Mouse (Mus musculus) midbrain, embryonic 16.5 days (tissue): ENCODE measurements at regions not wholly inside any gene's neighbourhood (a gene's known extent, or its start where the extent isn't known, plus 50 kb on each side); places are given as distances from the start of the nearest gene placed in this dataset.

Source experiments
- ATAC-seq: fragments of 200-750 bp; cut with Nextera tagmentation; 2 replicates; pipeline ENCODE4 v1.8.0; 2017; ENCODE audit warnings: moderate TSS enrichment
- H3K27ac ChIP-seq: fragments of 300-500 bp; sonication (generic); 2 replicates; pipeline ENCODE4 v1.5.1; 2014; ENCODE audit warnings: mild to moderate bottlenecking, low read length, mixed read lengths
- H3K27me3 ChIP-seq: fragments of 300-500 bp; sonication (generic); 2 replicates; pipeline ENCODE4 v1.6.1; 2014; ENCODE audit warnings: low read depth, low read length, mixed read lengths; ENCODE audit not compliant: control insufficient read depth, insufficient read depth
- H3K36me3 ChIP-seq: fragments of 300-500 bp; sonication (generic); 2 replicates; pipeline ENCODE4 v1.6.1; 2014; ENCODE audit warnings: mild to moderate bottlenecking, low read length, moderate library complexity, mixed read lengths; ENCODE audit not compliant: control insufficient read depth, insufficient read depth
- H3K4me1 ChIP-seq: fragments of 300-500 bp; sonication (generic); 2 replicates; pipeline ENCODE4 v1.6.1; 2014; ENCODE audit warnings: mild to moderate bottlenecking, low read length, mixed read lengths; ENCODE audit not compliant: control insufficient read depth, insufficient read depth
- H3K4me2 ChIP-seq: fragments of 300-500 bp; sonication (generic); 2 replicates; pipeline ENCODE4 v1.6.1; 2014; ENCODE audit warnings: mild to moderate bottlenecking, low read length, mixed read lengths
- H3K4me3 ChIP-seq: fragments of 300-500 bp; sonication (generic); 2 replicates; pipeline ENCODE4 v1.5.1; 2014; ENCODE audit warnings: low read depth, mild to moderate bottlenecking, low read length, moderate library complexity, mixed read lengths
- H3K9ac ChIP-seq: fragments of 300-500 bp; sonication (generic); 2 replicates; pipeline ENCODE4 v1.6.1; 2014; ENCODE audit warnings: low read depth, low read length, mixed read lengths
- H3K9me3 ChIP-seq: fragments of 300-500 bp; sonication (generic); replicated peaks from 2 replicates; pipeline ENCODE4 v1.6.1; 2014; ENCODE audit warnings: mild to moderate bottlenecking, low read length, mixed read lengths; ENCODE audit not compliant: control insufficient read depth, poor library complexity, severe bottlenecking
- WGBS: fragments of 180-500 bp; shearing (Covaris S2); extraction: QIAGEN DNeasy Blood & Tissue Kit; methylation state at CpG from one replicate; pipeline ENCODE4 v1.1.7; 2014; 5-methylcytosine and 5-hydroxymethylcytosine counted together

DNA sequence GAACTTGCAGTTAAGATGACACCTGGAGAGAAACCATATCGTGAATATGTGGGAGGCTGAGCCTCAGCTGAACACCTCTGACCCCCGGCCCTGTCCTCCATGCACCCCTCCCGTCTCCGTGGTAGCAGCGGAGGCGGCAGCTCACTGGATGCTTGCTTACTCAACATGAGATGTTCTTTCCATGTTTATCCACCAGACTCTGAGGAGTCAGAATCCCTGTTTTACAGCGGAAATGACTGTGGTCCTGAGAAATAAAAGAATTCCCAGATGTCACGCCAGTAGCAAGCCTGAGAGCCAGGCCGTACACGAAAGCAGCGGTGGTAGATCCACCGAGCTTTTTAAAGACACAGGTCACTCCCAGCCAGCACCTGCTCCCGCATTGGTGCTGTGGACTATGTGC lies 462.4 kb upstream of the Tbx3 start:
- H3K4me2 ChIP-seq, result no peak overlapping the region
- no peak for ATAC-seq
- H3K9ac ChIP-seq, result no peak overlapping the region
- 81% methylated on average over 13 of the region's 13 CpGs for WGBS
- H3K9me3 ChIP-seq, result peaks cover 8% of the 10 kb centered on the region
- H3K27ac ChIP-seq, result no peak overlapping the region
- H3K4me1 ChIP-seq, result no peaks in the 10 kb centered on the region
- no peak overlapping the region for H3K4me3 ChIP-seq
- no peaks in the 10 kb centered on the region for H3K27me3 ChIP-seq
- H3K36me3 ChIP-seq, result no peaks in the 10 kb centered on the region

DNA sequence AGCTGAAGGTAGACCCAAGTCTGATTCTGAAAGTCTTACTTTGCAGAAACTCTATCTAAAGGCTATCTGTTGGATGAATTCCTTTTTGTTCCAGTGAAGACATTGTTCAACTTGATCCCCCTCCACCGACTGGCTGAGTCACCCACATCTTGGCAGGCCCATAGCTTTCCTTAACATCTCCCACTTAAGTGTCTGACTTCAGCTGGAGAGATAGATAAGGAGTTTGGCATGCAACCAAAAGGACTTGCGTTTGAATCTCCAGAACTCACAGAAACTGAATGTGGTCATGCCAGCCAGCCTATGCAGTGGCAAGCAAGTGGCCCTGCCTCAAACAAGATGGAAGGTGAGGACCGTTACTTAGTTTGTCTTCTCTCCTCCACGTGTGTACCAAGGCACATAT lies 457.3 kb upstream of the Tbx3 start:
- Histone ChIP-seq H3K36me3 (no peaks in the 10 kb centered on the region), H3K4me1 (no peaks in the 10 kb centered on the region), H3K4me2 (no peak overlapping the region), H3K9me3 (peaks cover 8% of the 10 kb centered on the region), H3K9ac (no peak overlapping the region), H3K27me3 (no peaks in the 10 kb centered on the region), H3K27ac (no peak overlapping the region), H3K4me3 (no peak overlapping the region)
- 78% methylated on average over 4 of the region's 4 CpGs for WGBS
- ATAC-seq, result no peak

DNA sequence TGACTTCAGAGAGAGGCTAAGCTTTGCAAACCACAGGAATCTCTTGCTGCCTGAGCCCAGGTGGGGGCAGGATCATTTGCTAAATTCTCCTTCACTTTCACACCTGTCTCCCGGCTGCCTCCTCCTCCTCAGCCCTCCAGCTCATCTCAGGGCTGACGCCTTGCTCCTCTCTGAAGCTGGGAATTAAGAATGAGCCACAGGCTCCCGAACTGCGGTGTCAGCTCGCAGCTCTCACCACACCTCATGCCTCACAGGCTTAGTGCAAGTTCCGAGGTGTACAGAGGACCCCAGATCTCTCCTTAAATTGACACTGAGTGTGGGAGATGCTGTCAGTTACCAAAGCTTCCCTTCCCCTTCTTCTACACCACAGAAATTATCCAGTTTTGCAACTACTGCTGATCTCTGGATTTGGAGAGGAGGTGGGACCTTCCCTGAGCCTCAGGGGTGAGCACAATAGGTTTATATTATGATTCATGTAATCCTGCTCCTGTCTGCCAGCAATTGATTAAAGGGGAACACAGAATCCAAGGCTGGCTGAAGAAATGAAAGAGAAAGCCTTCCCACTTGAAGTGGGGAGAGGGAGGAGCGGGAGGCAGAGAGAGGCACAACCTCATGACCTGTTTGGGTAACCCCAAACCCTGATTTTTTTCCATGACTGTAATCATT lies 456.6 kb upstream of the Tbx3 start:
- H3K9me3 ChIP-seq, result peaks cover 8% of the 10 kb centered on the region
- no peaks in the 10 kb centered on the region for H3K36me3 ChIP-seq
- H3K27me3 ChIP-seq, result no peaks in the 10 kb centered on the region
- H3K27ac ChIP-seq, result no peak overlapping the region
- H3K4me2 ChIP-seq, result no peak overlapping the region
- no peak for ATAC-seq
- H3K4me3 ChIP-seq, result no peak overlapping the region
- no peak overlapping the region for H3K9ac ChIP-seq
- WGBS, result 67% methylated on average over 7 of the region's 7 CpGs
- H3K4me1 ChIP-seq, result no peaks in the 10 kb centered on the region

DNA sequence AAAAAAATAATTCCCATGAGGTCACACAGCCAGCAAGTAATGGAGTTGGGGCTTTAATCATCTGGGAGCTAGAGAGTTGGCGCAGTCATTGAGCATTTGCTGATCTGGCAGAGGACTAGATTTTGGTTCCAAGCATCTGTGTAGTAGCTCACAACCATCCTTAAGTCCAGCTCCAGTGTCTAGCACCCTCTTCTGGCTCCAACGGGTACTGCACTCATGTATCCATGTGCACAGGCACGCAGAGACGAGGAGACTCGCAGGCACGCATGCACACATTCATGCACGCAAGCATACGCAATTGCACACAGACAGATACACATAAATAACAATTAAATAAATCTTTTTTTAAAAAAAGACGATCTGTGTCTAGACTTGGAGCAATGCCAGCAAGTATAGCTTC lies 455.5 kb upstream of the Tbx3 start:
- peaks cover 2% of the 10 kb centered on the region; the same call in 1 of the 2 replicates for H3K9me3 ChIP-seq
- H3K36me3 ChIP-seq, result no peaks in the 10 kb centered on the region
- no peak overlapping the region for H3K27ac ChIP-seq
- ATAC-seq, result no peak
- H3K9ac ChIP-seq, result no peak overlapping the region
- no peak overlapping the region for H3K4me3 ChIP-seq
- no peaks in the 10 kb centered on the region for H3K27me3 ChIP-seq
- WGBS, result 92% methylated on average over 9 of the region's 9 CpGs
- H3K4me1 ChIP-seq, result no peaks in the 10 kb centered on the region
- no peak overlapping the region for H3K4me2 ChIP-seq

DNA sequence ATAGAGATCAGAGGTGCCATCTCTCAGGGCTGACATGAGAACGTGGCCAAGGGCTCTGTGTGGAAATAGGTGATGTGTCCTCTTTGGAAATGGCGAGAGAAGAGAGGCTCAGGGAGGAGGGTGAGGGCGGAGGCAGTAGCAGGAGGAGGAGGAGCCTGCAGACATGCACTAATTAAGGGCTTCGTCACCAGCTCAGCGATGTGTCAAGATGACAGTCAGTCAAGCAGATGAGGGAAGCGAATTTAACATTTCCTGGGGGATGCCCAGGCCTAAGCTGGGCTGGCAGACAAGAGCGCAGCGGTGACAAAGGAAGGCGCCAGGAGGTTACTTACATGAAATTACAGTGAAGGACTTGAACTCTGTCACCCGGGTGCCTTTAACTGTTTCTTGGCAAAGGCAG lies 455.1 kb upstream of the Tbx3 start:
- Histone ChIP-seq H3K27me3 (no peaks in the 10 kb centered on the region), H3K4me1 (no peaks in the 10 kb centered on the region), H3K4me2 (no peak overlapping the region), H3K36me3 (no peaks in the 10 kb centered on the region), H3K9me3 (no peaks in the 10 kb centered on the region; the same call in 1 of the 2 replicates), H3K4me3 (no peak overlapping the region), H3K27ac (no peak overlapping the region), H3K9ac (no peak overlapping the region)
- no peak for ATAC-seq
- WGBS, result 59% methylated on average over 10 of the region's 10 CpGs

DNA sequence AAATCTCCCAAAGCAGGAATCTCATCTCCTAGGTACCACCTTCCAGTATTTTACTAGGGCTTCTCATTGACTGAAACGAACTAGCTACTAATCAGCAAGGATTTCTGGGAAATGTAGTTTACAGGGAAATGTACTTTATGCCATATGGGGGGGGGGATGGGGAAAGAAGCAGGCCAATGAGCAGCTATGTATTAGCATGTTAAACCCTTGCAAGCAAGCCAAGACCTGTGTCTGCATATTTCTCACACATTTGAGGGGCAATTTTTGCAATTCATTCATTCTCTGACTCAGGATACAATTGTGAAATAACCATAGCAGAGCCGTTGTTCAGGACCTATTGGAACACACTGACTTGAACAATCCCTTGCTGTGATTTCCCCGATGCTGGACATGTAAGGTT lies 454.3 kb upstream of the Tbx3 start:
- H3K9ac ChIP-seq, result no peak overlapping the region
- ATAC-seq, result no peak
- 78% methylated on average over 3 of the region's 3 CpGs for WGBS
- H3K36me3 ChIP-seq, result no peaks in the 10 kb centered on the region
- H3K27ac ChIP-seq, result no peak overlapping the region
- H3K9me3 ChIP-seq, result no peaks in the 10 kb centered on the region
- no peak overlapping the region for H3K4me3 ChIP-seq
- H3K4me1 ChIP-seq, result no peaks in the 10 kb centered on the region
- no peak overlapping the region for H3K4me2 ChIP-seq
- H3K27me3 ChIP-seq, result no peaks in the 10 kb centered on the region

DNA sequence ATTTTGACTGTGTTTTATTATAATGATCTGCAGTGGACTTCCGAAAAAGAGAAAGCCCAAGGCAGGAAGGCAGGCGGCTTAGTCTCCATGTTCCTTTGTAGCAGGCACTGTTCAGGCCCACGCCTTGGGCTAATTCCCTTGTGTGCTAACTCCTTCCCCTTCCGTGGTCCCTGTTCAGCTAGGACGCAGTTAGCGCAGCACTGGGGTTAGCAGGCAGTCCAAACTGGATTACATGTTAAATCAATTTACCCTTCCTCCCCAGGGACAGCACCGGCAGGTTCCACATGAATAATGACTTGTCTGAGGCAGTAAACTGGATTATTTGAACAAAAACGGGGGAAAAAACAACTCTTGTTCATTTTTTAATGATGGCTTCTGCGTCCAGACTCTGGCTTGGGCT lies 453.4 kb upstream of the Tbx3 start:
- Histone ChIP-seq H3K4me1 (no peaks in the 10 kb centered on the region), H3K27ac (no peak overlapping the region), H3K36me3 (no peaks in the 10 kb centered on the region), H3K9me3 (no peaks in the 10 kb centered on the region), H3K27me3 (no peaks in the 10 kb centered on the region), H3K4me3 (no peak overlapping the region), H3K4me2 (no peak overlapping the region), H3K9ac (no peak overlapping the region)
- no peak for ATAC-seq
- WGBS, result 51% methylated on average over 9 of the region's 9 CpGs

DNA sequence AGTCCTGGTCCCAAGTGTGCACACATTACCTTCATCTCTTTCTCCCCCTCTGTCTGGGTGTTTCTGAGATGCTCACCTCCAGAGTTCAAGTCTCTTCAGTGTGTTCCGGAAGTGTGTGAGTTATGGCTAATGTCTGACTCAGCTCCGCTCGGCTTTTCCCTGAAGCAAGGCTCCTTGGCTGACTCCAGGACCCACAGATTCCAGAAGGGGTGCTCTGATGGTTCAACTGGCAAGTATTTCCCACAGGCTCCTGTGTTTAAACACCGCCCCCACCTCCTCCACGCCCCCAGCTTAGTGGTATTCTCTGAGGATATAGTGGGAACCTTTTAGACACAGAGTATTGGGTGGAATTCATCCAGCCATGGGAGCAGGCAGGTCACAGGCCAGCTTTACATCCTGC lies 441.8 kb upstream of the Tbx3 start:
- no peak overlapping the region for H3K4me3 ChIP-seq
- 99% methylated on average over 5 of the region's 5 CpGs for WGBS
- H3K27ac ChIP-seq, result no peak overlapping the region
- H3K36me3 ChIP-seq, result no peaks in the 10 kb centered on the region
- no peaks in the 10 kb centered on the region for H3K9me3 ChIP-seq
- no peak for ATAC-seq
- H3K9ac ChIP-seq, result no peak overlapping the region
- no peaks in the 10 kb centered on the region for H3K27me3 ChIP-seq
- no peaks in the 10 kb centered on the region for H3K4me1 ChIP-seq
- H3K4me2 ChIP-seq, result no peak overlapping the region

DNA sequence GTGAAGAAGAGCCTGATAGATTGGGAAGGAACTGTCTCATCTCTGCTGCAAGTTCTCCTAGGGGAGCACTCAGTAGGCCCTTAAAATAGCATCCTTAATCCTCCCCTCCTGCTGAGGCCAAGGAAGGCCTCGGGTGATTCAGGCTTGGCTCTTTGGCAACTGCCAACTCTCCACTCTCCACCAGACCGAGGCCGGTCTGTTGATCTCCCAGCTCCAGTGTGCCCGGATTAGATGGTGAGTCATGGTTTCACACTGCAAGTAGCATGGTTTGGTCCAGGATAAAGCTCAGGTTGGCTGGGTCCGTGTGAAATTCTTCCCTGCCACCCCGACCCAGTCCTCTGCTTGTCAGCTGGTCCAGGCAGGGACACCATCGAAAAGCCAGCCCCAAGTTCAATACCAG lies 437.5 kb upstream of the Tbx3 start:
- H3K27me3 ChIP-seq, result no peaks in the 10 kb centered on the region
- H3K4me1 ChIP-seq, result no peaks in the 10 kb centered on the region
- H3K27ac ChIP-seq, result no peak overlapping the region
- no peak overlapping the region for H3K9ac ChIP-seq
- no peak for ATAC-seq
- H3K9me3 ChIP-seq, result no peaks in the 10 kb centered on the region
- H3K36me3 ChIP-seq, result no peaks in the 10 kb centered on the region
- H3K4me2 ChIP-seq, result no peak overlapping the region
- whole genome bisulfite sequencing, result 70% methylated on average over 7 of the region's 7 CpGs
- H3K4me3 ChIP-seq, result no peak overlapping the region
